Mouse (Mus musculus) megakaryocyte, embryonic 14.5 days (primary cell): ENCODE data around the gene Efhb.

ENCODE experiments used
- FLI1 ChIP-seq: IDR thresholded peaks from 2 replicates; pipeline ENCODE4 v1.6.1; 2012; ENCODE audit warnings: low read length, inconsistent platforms, mixed read lengths
- GATA1 ChIP-seq: IDR thresholded peaks from 3 replicates; pipeline ENCODE4 v1.6.1; 2012; ENCODE audit warnings: mixed read lengths, low read length, inconsistent platforms, borderline replicate concordance

DNA sequence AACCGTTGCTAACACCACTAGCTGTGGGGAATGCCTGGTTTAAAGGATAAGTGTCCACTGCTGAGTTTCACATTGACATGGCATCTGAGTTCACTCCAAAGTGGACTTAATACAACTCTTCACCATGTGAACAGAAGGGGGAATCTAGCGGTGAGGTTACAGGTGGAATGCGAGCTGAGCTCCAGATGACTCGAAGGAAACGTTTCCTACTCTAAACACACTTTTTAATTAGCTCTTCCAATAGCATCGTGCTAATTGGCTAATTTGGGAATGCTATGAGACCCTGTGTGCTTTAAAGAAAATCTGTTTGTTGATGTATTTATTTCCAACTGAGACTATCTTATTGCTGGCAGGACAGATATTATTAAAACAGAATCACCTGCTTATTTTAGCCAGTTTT, 76.3 kb downstream of the Efhb start:
- TF ChIP-seq GATA1 (no peak), FLI1 (no peak)
